Mouse (Mus musculus): ENCODE data around the gene Tekt5.

Tekt5 gene

GRCm38 (mm10) chr16:10336454-10337421, 58.6 kb downstream of the Tekt5 start:
- DNase-seq (ENCODE audit: low read depth, low spot score): no peak

DNA sequence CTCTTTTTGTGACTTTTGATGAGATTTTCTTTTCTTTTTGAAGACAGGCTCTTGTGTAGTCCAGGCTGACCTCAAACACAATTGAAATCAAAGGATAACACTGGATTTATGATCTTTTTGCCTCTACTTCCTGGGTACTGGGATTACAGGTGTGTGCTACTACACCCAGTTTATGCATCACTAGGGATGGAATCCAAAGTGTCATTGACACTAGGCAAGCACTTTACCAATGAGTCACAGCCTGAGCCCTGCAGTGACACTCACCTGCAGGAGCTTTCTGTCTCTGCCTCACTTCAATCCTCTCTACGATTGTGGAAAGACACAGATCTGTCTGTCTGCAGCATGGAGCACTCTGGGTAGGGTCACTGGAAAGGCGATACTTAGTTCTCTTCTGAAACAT, 59.3 kb downstream of the Tekt5 start:
- no peak for DNase-seq (ENCODE audit: low read depth, low spot score)

DNA sequence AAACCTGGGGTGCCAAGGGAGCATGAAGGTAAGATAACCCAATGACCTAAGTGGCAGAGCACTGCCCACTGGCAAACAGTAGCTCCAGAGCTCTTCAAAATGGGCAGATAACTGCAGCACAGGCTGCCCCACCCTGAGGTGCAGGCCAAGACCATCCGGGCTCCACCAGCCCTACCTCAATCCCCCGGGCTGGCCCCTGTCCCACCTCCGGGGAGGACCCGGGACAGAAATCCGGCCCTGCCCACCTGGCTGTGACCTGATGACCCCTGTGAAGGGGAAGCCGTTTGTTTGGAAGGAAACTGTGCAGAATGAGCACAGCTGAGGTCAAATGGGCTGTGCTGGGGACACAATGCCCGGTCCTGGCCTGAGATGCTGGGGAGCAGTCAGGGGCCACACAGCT, 62.6 kb downstream of the Tekt5 start:
- no peak for DNase-seq (ENCODE audit: low read depth, low spot score)

GRCm38 (mm10) chr16:10330586-10331495, 64.4 kb downstream of the Tekt5 start:
- no peak for DNase-seq (ENCODE audit: low read depth, low spot score)

GRCm38 (mm10) chr16:10327563-10328333, 67.5 kb downstream of the Tekt5 start:
- no peak for DNase-seq (ENCODE audit: low read depth, low spot score)

DNA sequence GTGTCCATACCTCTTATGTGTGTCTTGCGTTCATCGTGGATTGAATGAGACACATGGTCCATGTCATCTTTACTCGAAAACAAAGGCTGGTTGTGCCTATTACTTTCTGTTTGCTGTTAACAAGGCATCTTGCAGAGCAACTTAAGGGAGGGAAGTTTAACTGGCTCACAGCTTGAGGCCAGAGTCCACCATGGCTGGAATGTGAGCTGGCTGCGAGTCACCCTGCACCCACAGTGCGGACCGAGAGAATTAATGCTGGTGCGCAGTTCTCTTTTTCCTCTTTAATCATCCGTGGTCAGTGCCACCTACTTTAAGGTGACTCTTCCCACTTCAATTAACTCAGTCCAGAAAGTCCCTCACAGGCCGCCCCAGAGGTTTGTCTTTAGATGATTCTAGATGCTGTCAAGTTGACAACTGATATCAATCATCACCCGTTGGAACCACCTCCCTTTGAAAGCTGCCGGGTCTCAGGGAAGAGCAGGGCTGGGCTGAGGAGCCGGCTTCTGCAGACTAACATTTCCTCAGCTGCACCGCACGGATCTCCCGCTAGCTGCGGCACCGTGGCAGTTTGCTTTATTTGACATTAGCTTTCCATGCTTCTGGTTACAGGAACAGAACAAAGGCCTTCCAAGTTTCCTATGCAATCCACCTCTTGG, 75.2 kb downstream of the Tekt5 start:
- no peak for DNase-seq (ENCODE audit: low read depth, low spot score)

- DNase-seq (ENCODE audit: low read depth, low spot score): no peak
Measured at GRCm38 (mm10) chr16:10317197-10317544, 78.1 kb downstream of the Tekt5 start.

DNA sequence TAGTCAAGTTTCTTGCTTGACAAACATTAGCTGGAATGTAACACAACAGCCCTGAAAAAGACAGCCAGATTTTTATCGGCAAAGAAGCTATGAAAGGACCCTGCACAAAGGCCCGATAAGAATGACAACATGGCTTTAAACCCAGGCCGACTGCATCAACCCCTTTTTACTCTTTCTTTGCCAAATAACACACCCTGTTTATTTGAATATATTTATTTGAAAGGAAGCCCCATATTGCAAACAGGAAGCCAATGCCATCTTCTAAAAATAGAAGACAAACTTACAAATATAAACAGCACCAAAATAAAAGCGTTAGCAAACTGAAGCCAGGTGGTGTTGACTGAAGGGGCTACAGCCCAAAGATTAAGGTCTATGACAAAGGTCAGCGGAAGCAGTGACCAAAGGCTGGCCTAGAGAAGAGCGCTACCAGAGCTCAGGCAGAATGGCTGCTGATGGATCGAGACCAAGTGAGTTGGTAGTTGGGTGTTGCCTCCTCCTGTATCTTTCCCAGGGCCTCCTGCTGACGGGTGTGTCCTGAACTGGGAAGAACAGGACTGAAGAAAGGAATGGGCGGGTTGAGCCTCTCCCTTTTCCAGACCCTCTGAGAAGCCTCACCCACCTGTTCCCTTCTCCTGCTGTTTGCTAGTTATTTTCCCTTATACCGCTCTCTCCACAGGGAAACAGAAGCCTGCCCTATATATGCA, 78.6 kb downstream of the Tekt5 start:
- no peak for DNase-seq (ENCODE audit: low read depth, low spot score)

DNA sequence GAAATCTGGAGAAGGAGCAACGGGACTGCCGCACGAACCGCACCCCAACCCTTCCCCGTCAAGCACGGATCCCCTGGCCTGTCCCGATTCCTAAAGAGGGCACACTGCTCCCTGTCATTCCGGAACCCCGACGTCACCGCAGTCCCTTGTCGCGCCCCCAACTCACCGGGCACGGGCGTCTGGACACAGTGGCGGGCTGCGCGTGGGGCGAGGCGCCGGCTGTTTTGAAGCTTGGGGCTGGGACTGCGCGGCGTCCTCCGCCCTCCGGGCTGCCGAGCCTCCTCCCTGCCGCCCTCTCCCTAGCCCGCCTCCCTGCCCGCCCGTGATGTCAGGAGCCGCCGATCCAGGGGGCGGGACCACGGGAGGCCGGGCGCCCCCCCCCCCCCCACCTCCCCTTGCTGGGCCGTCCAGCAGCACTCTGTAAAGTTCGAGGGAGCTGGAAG, 81.6 kb downstream of the Tekt5 start, which contains the start of gene Emp2:
Gene Emp2, minus strand, starts transcription at position 323 of the 443 bp plus-strand sequence.
- no peak for DNase-seq (ENCODE audit: low read depth, low spot score)

DNA sequence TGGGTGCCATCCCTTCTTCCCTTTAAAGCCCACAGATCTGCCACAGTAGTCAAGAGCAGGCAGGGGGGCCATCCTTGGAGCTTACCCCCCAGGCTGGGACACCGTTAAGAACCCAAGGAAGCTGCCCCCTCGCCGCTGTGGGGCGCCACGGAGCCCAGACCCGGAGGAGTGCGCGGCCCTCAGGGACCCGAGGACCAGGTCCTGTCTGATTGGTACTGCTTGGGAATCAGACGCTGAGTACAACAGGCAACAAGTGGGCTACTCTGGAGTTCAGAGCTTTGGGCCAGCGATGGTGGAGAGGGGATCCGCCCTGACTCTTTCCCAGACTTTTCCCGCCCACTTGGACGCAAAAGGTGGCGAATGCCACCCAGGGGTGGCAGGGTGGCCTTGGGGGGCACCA, 82.1 kb downstream of the Tekt5 start:
- no peak for DNase-seq (ENCODE audit: low read depth, low spot score)

DNA sequence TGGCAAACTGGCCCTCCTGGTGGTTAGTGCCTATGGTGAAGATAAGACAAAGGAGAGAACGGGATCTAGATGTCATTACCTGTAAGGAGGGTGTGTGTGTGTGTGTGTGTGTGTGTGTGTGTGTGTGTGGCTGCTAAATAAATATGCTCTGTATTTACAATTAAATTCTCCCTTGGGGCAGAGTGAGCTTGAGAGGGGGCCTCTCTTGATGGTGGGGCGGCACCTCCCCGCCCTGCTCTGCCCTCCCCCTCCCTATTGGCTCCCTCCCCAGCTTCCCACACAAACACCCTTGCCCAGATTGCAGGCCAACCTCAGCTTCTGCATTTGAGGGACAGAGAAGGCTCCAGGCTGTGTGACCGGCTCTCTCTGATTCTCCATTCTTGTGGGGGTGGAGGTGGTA, 83.3 kb downstream of the Tekt5 start:
- DNase-seq (ENCODE audit: low read depth, low spot score): no peak

DNA sequence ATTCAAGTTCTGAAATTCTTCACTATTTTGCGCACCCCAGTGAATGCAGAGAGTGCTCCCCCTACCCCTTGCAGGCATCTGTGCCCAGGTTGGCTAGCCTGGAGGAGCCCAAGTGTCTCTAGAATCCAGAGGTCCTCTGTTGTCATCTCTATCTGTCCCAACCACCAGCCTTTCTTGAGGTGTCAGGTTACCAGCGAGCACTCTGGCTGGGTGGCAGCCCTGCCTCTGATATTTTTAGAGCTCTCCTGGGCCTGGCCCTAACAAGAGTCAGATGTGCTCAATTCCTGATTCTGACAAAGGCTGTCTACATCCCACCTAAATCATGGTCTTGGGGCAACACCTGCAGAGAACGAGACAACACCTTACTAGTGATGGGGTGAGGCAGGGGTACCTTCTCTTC, 84.2 kb downstream of the Tekt5 start:
- no peak for DNase-seq (ENCODE audit: low read depth, low spot score)

DNA sequence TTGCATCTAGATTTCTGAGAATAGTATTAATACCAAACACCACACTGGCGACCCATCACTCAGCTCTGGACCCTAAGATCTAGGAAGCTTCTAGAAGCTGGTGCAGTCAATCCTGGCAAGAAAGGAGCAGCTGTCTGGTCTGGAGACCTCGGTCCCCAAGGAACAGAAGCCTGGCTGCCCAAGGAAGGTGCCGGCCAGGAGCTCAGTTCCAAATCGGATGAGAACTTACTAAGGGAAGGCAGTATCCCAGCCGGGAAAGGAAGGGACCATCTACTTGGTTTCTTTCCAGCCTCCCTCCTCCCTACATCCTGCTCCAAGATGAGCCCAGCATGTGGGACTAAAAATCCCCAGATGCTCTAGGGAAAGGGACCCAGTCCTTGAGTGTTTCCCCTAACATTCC, 84.8 kb downstream of the Tekt5 start:
- DNase-seq (ENCODE audit: low read depth, low spot score): no peak
